Comparison of ENCODE assay signal across 7 mouse cellular contexts in the genomic region with DNA sequence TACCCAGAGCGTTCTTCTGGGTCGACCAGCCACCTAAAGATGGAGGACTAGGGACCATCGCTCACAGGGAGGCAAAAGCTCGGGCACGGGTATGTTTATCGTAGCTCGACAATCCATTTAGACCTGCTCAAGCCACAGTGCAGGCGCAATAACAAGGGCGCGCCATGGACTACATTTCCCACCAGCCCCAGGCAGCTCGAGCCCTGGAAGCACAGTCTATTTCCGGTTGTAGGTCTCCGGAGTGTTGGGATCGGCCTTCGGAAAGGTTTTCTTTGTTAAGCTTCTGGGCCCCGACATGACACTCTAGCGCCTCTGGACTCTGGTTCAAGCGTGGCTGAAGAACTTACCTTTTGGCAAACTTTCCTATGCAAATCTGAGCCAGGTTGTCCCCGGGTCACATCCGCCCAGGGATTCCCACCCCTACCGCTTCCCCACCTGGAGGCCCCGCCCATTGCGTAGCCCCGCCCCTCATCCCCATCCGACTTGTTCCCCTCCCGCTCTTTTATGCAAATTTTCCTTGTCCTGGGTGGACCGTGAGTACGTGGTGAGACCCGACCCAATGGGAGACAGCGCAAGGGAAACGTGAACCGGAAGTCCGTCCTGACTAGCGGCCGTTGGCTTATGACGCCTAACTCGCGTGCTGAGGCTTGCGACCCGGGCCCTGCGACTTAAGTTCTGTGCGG. TPM values are rescaled to one million over a fixed set of nuclear protein-coding genes. Genes with fewer than 3 reads are reported as not detected.
DNase-seq lines count a peak whose midpoint lies in the region; ATAC-seq and TF ChIP-seq lines count a peak whose summit lies in the region.

A gene (plus strand): TSS at position 591 of the 683 bp plus-strand sequence.

- intact Hi-C loops in left cerebral cortex, postnatal 36 days (cut with DNase I), result loop anchor here (10.0 kb wide), 2 partner anchors 101 to 141 kb away; a partner anchor contains a TSS

- under 1% methylated on average over 42 of the region's 42 CpGs for WGBS in intestine, embryonic 16.5 days
- under 1% methylated on average over 42 of the region's 42 CpGs for WGBS in midbrain, embryonic 11.5 days
- under 1% methylated on average over 42 of the region's 42 CpGs for WGBS in small intestine, adult 2 months

- peaks cover 15% of the 10 kb centered on the region for H3K36me3 ChIP-seq in intestine, embryonic 16.5 days (ENCODE audit: control insufficient read depth, insufficient read depth, low read length)
- peaks cover 17% of the 10 kb centered on the region for H3K36me3 ChIP-seq in midbrain, embryonic 11.5 days (ENCODE audit: control insufficient read depth, insufficient read depth, low read length)
- H3K36me3 ChIP-seq in small intestine, adult 2 months (ENCODE audit: control insufficient read depth, insufficient read depth, low read length), result peaks cover 16% of the 10 kb centered on the region

- H3K4me1 ChIP-seq in intestine, embryonic 16.5 days (ENCODE audit: control insufficient read depth, insufficient read depth, low read length), result peaks cover 13% of the 10 kb centered on the region
- H3K4me1 ChIP-seq in midbrain, embryonic 11.5 days (ENCODE audit: control insufficient read depth, insufficient read depth, low read length), result peaks cover 17% of the 10 kb centered on the region
- peaks cover 12% of the 10 kb centered on the region for H3K4me1 ChIP-seq in small intestine, adult 2 months (ENCODE audit: control insufficient read depth, insufficient read depth, insufficient read length, low read length)

- H3K9ac ChIP-seq in intestine, embryonic 16.5 days (ENCODE audit: low read depth, low read length), result peak within 1 kb of the TSS; percentile 87
- peak within 1 kb of the TSS; percentile 86 for H3K9ac ChIP-seq in midbrain, embryonic 11.5 days (ENCODE audit: low read length)

- ATAC-seq in intestine, embryonic 16.5 days, result peak; percentile 98
- ATAC-seq in midbrain, embryonic 11.5 days (ENCODE audit: low FRiP score), result peak; percentile 98

- TF ChIP-seq POLR2A in small intestine, adult 2 months (IDR thresholded peaks at IDR 0.05; ENCODE audit: low read depth, low read length), result peak; percentile 78; the same call in 1 of the 2 replicates

- DNase-seq in adrenal gland, adult 8-10 months, result peak; percentile 94
- DNase-seq in embryo, embryonic 9.5 days (ENCODE audit: extremely low spot score), result peak; percentile 98
- peak; percentile 74 to 88 for DNase-seq in gastrocnemius, postnatal 4 days (ENCODE audit: low spot score in 2 of 2)
- peak; percentile 93 to 94 for DNase-seq in left cerebral cortex, postnatal 36 days (ENCODE audit: low spot score in 2 of 2)
- DNase-seq in midbrain, embryonic 11.5 days (ENCODE audit: low spot score, missing footprints), result peak; percentile 100

- peaks cover 7% of the 10 kb centered on the region for H3K9me3 ChIP-seq in intestine, embryonic 16.5 days (ENCODE audit: control insufficient read depth, low read length)
- peaks cover 3% of the 10 kb centered on the region; the same call in 1 of the 2 replicates for H3K9me3 ChIP-seq in midbrain, embryonic 11.5 days (ENCODE audit: control insufficient read depth, low read length)

- peak within 1 kb of the TSS; percentile 90 for H3K27ac ChIP-seq in intestine, embryonic 16.5 days (ENCODE audit: low read length)
- H3K27ac ChIP-seq in midbrain, embryonic 11.5 days (ENCODE audit: low read depth, low read length), result peak within 1 kb of the TSS; percentile 61
- H3K27ac ChIP-seq in small intestine, adult 2 months (ENCODE audit: insufficient read depth, low read depth, low read length), result peak within 1 kb of the TSS; percentile 96

- H3K4me3 ChIP-seq in intestine, embryonic 16.5 days (ENCODE audit: low read length), result peak within 1 kb of the TSS; percentile 76
- H3K4me3 ChIP-seq in midbrain, embryonic 11.5 days (ENCODE audit: low read depth, low read length), result peak within 1 kb of the TSS; percentile 82
- peak within 1 kb of the TSS; percentile 83 for H3K4me3 ChIP-seq in small intestine, adult 2 months (ENCODE audit: low read depth, low read length)

- H3K27me3 ChIP-seq in intestine, embryonic 16.5 days (replicated peaks; ENCODE audit: control insufficient read depth, insufficient read depth, low read length), result no peaks in the 10 kb centered on the region
- no peaks in the 10 kb centered on the region for H3K27me3 ChIP-seq in midbrain, embryonic 11.5 days (ENCODE audit: control insufficient read depth, insufficient read depth, low read length)
- H3K27me3 ChIP-seq in small intestine, adult 2 months (ENCODE audit: control insufficient read depth, insufficient read depth, low read length), result no peaks in the 10 kb centered on the region

- no peak for TF ChIP-seq CTCF in small intestine, adult 2 months (IDR thresholded peaks at IDR 0.05; ENCODE audit: extremely low read depth, insufficient read length, insufficient replicate concordance, low read depth, low read length)

- peak within 1 kb of the TSS; percentile 74 for H3K4me2 ChIP-seq in intestine, embryonic 16.5 days (ENCODE audit: low read depth, low read length)
- H3K4me2 ChIP-seq in midbrain, embryonic 11.5 days, result peak within 1 kb of the TSS; percentile 92

RNA-seq across cellular contexts. Expression of the gene that starts here (rescaled TPM):
- 10 to 100 TPM; 19.2 to 33.5 (median 28.1) TPM for total RNA-seq in adrenal gland, adult 8-10 months (2022)
- total RNA-seq in gastrocnemius, postnatal 4 days (2021), result 10 to 100 TPM; 11.4 to 16.0 TPM
- 35.3 and 35.8 TPM in 2 replicates for polyA plus RNA-seq in intestine, embryonic 16.5 days (2015; fragmentation: Nextera tagmentation; extraction: Ambion mirVana)
- 10 to 100 TPM; 14.9 to 18.6 TPM for total RNA-seq in left cerebral cortex, postnatal 36 days (2021)
- polyA plus RNA-seq in midbrain, embryonic 11.5 days (2014; fragmentation: Nextera tagmentation; extraction: Ambion mirVana), result 27.2 and 32.1 TPM in 2 replicates
- 2.5 and 3.8 TPM in 2 replicates for polyA plus RNA-seq in small intestine, adult 2 months (2012; rRNA removed)

Comparison
In these comparisons a context has a peak if more than half of its experiments do, and no peak if none do; other contexts are left out.
1. Peak in every context shown above with its lines: DNase-seq, ATAC-seq, H3K4me3 ChIP-seq and H3K27ac ChIP-seq.